Mouse (Mus musculus) midbrain, postnatal 0 days (tissue): ENCODE data around the gene Prr23a1. TPM values are rescaled to one million over a fixed set of nuclear protein-coding genes. Genes with fewer than 3 reads are reported as not detected.

Source experiments
- ATAC-seq: fragments of 200-750 bp; cut with Nextera tagmentation; 2 replicates; pipeline ENCODE4 v1.8.0; 2017; ENCODE audit warnings: moderate number of reproducible peaks, mild to moderate bottlenecking, moderate TSS enrichment, moderate library complexity; ENCODE audit not compliant: low FRiP score
- DNase-seq: peaks from one replicate; pipeline ENCODE4 v3.0.0-alpha.2; 2015; ENCODE audit warnings: low spot score
- H3K27ac ChIP-seq: fragments of 300-500 bp; sonication (generic); 2 replicates; pipeline ENCODE4 v1.5.1; 2014; ENCODE audit warnings: low read depth, mild to moderate bottlenecking, low read length, mixed read lengths
- H3K27me3 ChIP-seq: fragments of 300-500 bp; sonication (generic); 2 replicates; pipeline ENCODE4 v1.6.1; 2014; ENCODE audit warnings: low read length, control low read depth, mixed read lengths; ENCODE audit not compliant: insufficient read depth
- H3K36me3 ChIP-seq: fragments of 300-500 bp; sonication (generic); 2 replicates; pipeline ENCODE4 v1.6.1; 2014; ENCODE audit warnings: low read length, control low read depth, mixed read lengths; ENCODE audit not compliant: insufficient read depth
- H3K4me1 ChIP-seq: fragments of 300-500 bp; sonication (generic); 2 replicates; pipeline ENCODE4 v1.6.1; 2014; ENCODE audit warnings: mild to moderate bottlenecking, control low read depth, antibody characterized with exemption, low read length, mixed read lengths; ENCODE audit not compliant: insufficient read depth
- H3K4me2 ChIP-seq: fragments of 300-500 bp; sonication (generic); 2 replicates; pipeline ENCODE4 v1.6.1; 2014; ENCODE audit warnings: low read depth, mild to moderate bottlenecking, low read length, mixed read lengths; ENCODE audit not compliant: poor library complexity, severe bottlenecking
- H3K4me3 ChIP-seq: fragments of 300-500 bp; sonication (generic); 2 replicates; pipeline ENCODE4 v1.5.1; 2014; ENCODE audit warnings: low read depth, mild to moderate bottlenecking, low read length, moderate library complexity
- H3K9ac ChIP-seq: fragments of 300-500 bp; sonication (generic); replicated peaks from 2 replicates; pipeline ENCODE4 v1.6.1; 2014; ENCODE audit warnings: mild to moderate bottlenecking, low read length, moderate library complexity, mixed read lengths; ENCODE audit not compliant: poor library complexity, severe bottlenecking
- H3K9me3 ChIP-seq: fragments of 300-500 bp; sonication (generic); 2 replicates; pipeline ENCODE4 v1.6.1; 2016; ENCODE audit warnings: low read length, control low read depth
- CTCF ChIP-seq: IDR thresholded peaks from 2 replicates; pipeline ENCODE4 v1.5.1; 2016; ENCODE audit warnings: antibody characterized with exemption, mild to moderate bottlenecking
- WGBS: fragments of 180-500 bp; shearing (Covaris S2); extraction: QIAGEN DNeasy Blood & Tissue Kit; methylation state at CpG from one replicate; pipeline ENCODE4 v1.1.7; 2014; 5-methylcytosine and 5-hydroxymethylcytosine counted together
- polyA plus RNA-seq: library from polyadenylated mRNA; unstranded; fragments of >200 nt; fragmentation: Nextera tagmentation; extraction: Ambion mirVana; gene quantifications from 2 replicates; pipeline ENCODE4 v1.2.1, GENCODE M21; 2015
- total RNA-seq: library from RNA; depleted of rRNA; stranded (reverse); fragments of >200 nt; gene quantifications from 2 replicates; pipeline ENCODE4 v1.2.3, GENCODE M21; 2014; rRNA removed

Gene Prr23a1
- total and polyA plus RNA-seq, 2 experiments from 2014 or later: not detected

- DNase-seq (no peak), ATAC-seq (no peak)
- H3K4me3 ChIP-seq: no peak within 1 kb of the TSS
- TF ChIP-seq CTCF: no peak
- H3K27ac ChIP-seq: no peak within 1 kb of the TSS
- 58% methylated on average over 22 of the region's 22 CpGs for WGBS
- no peak within 1 kb of the TSS for H3K9ac ChIP-seq
- H3K27me3 ChIP-seq: no peaks in the 10 kb centered on the region
- no peaks in the 10 kb centered on the region for H3K4me1 ChIP-seq
- no peaks in the 10 kb centered on the region for H3K36me3 ChIP-seq
- H3K4me2 ChIP-seq: no peak within 1 kb of the TSS
- no peaks in the 10 kb centered on the region for H3K9me3 ChIP-seq
Observed at GRCm38 (mm10) chr9:98864571-98864970, 22.3 kb downstream of the Prr23a1 start, which contains the start of gene Prr23a3. TSS of gene Prr23a3 (plus strand) at chr9:98864767.

Other genes starting within 250 kb of the Prr23a1 start
- gene Mrps22, start 240.8 kb upstream of the Prr23a1 start, total RNA-seq: 60.6 and 70.2 TPM in 2 replicates
- gene Mrps22, start 240.8 kb upstream of the Prr23a1 start, polyA plus RNA-seq: 46.3 and 47.7 TPM in 2 replicates
- gene Prr23a2, start 14.0 kb downstream of the Prr23a1 start, total RNA-seq: not detected in 2 replicates
- not detected in 2 replicates for gene Prr23a2, start 14.0 kb downstream of the Prr23a1 start, polyA plus RNA-seq
- not detected in 2 replicates for gene Prr23a3, start 22.3 kb downstream of the Prr23a1 start, total RNA-seq
- not detected in 2 replicates for gene Prr23a3, start 22.3 kb downstream of the Prr23a1 start, polyA plus RNA-seq
- gene 7420426K07Rik, start 60.6 kb downstream of the Prr23a1 start, total RNA-seq: not detected in 2 replicates
- not detected in 2 replicates for gene 7420426K07Rik, start 60.6 kb downstream of the Prr23a1 start, polyA plus RNA-seq
- gene Foxl2, start 112.8 kb downstream of the Prr23a1 start, total RNA-seq: 0.22 and 0.66 TPM in 2 replicates
- 0.70 and 0.79 TPM in 2 replicates for gene Foxl2, start 112.8 kb downstream of the Prr23a1 start, polyA plus RNA-seq
- gene Faim, start 143.9 kb downstream of the Prr23a1 start, total RNA-seq: 49.6 and 55.7 TPM in 2 replicates
- gene Faim, start 143.9 kb downstream of the Prr23a1 start, polyA plus RNA-seq: 97.9 and 109 TPM in 2 replicates
- gene Gm1123, start 193.2 kb downstream of the Prr23a1 start, total RNA-seq: not detected in 2 replicates
- gene Gm1123, start 193.2 kb downstream of the Prr23a1 start, polyA plus RNA-seq: 0.15 and 0.16 TPM in 2 replicates